Mouse (Mus musculus) gastrocnemius, adult 8-10 months (tissue): ENCODE results near the gene Atf7. TPM values are rescaled to one million over a fixed set of nuclear protein-coding genes. Genes with fewer than 3 reads are reported as not detected.

Experiments
- DNase-seq, 2 experiments: peaks; one replicate each; pipeline ENCODE4 v3.0.0; 2022; ENCODE audit warnings: low spot score in 2 of 2
- total RNA-seq, 4 experiments: library from RNA; stranded (reverse); gene quantifications; 2 replicates each; pipeline ENCODE4 v1.2.4; 2022

Gene Atf7
- total RNA-seq, 4 experiments from 2014 or later = 42.4 to 57.5 (median 51.7) TPM

DNA sequence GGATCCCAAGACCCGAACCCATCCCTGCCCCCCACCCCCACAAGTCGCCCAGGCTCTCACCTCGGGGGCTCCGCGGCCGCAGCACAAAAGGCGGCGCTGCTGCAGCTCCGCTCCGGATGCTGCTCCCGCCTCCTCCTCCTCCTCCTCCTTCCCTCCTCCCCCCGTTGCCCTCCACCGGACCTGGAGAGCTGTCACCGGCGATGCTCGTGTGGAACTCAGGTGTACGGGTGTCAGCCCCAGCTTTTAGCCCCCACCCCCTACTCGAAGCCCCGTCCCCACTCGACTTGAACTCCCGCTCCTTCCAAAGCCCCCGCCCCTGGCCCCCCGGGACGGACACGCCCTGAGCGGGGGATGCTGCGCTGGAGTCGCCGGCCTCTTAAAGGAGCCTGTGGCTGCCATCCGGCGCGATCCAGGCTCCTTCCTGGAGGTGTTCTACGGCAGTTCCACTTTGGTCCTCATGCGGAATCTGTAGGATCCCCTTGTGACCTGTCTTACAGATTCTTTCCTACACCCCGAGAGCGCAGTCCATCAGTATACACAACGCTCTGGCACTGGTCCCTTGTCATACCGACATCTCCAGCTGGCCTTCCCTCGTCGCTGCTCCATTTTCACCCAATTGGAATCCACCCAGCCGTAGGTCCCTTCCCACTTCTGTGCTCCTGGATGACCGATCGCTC is 108.4 kb downstream of the Atf7 start, which contains the start of gene Map3k12:
Map3k12 (minus strand) TSS at position 337 of the 677 bp plus-strand sequence.
- peak; percentile 39 to 57 for DNase-seq

DNA sequence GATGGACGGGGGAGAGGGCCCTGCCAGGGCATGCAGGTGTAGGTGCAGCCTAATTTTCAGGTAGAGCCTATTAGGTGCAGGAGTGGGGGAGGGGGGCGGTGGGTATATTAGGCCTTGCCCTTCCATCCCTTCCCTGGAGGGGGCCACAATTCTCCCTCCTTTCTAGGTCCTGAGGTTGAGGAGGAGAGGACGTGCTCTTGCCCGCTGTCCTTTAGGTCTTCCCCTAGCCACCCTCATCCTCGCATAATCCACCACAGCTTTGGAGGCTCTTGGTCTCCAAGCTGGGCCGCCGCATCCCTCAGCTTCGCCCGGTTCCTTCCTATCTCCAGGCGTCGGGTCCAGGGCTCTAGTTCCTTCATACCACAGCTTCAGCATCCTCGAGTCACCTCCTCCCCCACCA is 109.0 kb downstream of the Atf7 start:
- no peak for DNase-seq

DNA sequence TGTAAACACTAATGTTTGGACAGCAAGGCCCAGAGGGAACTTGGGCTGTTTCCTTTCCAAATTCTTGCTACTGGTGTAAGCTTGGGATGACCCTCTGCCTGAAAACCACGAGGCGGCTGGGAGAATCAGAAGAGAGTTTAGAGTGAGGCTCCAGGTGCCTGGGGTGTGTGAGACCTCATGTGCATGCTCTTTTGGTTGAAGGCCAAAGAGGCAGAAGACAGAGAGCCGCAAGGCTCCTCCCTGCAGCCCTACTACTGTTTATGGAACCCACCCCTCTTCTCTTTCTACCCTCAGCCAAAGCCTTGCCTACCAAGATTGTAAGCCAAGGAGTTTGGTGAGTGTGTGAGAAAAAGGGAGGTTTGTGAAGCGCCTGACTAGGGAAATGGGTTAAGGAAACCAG is 109.5 kb downstream of the Atf7 start:
- no peak for DNase-seq

DNA sequence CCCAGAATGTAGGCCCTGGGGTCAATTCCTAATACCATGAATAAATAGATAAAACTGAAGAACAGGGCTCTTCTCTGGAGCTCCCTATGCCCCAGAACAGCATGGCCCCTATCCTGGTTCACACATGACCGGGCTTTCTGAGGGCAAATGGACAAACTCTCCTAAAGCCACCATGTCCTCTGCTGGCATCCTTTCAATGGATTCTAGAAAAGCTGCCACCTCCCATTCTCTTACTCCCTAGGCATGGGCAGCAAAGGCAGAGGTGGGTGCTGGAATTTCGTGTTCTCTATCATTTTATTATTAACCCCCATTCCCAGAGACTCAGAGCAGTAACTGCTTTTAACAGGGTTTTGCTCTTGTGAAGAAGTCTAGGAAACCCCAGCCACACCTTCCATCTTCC is 110.0 kb downstream of the Atf7 start:
- no peak for DNase-seq

DNA sequence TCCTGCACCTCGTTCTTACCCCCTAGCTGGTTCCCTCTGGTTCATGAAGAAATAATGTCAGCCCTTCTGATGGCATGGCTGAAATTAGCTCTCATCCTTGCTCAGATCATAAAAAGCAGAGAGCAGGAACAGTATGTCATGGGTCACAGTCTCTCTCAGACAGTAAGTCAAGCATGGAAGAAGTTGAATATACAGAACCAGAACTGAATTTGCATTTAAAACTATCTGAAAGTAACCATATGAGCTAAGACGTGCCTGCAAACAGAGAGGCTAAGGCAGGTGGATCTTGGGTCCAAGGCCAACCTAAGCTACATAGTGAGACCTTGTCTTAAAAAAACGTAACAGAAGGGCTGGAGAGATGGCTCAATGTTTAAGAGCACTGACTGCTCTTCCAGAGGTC is 112.3 kb downstream of the Atf7 start:
- DNase-seq = no peak

DNA sequence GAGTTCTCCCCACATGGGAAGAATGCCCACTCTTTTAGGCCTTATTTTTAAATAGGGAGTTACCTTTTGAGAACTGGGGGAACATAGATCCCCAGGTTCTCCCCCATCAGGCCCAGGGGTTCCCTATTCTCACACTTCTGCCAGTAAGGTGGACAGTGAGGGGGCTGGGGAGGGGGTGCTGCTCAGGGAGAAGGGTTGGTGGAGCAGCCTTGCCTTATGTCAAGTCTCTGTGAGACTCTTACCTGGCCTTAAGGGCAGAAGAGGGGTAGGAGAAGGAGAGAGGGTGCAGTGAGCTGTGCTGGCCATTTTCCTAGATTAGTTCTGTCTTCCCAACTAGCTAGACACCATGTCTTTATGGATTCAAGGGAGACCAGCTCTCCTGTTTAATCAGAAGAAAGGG is 112.8 kb downstream of the Atf7 start:
- DNase-seq = no peak

DNA sequence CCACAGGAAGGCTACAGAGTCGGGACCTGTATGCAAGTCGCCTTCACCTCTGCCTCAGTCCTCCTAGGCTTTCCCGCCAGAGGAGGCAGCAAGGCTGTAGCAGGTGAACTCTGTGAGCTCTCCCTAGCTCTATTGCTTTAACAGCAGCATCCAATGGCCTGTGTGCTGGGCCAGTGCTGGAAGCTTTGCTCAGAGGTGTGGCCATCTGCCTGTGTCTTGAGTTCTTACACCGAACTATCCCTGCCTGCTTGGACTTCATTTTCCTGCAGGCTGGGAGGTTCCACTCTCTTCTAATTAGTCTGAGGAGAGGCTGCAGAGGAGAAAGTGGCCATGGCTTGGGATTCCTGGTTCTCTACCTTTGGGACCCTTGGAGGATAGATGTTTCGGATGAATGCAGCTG is 113.3 kb downstream of the Atf7 start:
- no peak for DNase-seq

DNA sequence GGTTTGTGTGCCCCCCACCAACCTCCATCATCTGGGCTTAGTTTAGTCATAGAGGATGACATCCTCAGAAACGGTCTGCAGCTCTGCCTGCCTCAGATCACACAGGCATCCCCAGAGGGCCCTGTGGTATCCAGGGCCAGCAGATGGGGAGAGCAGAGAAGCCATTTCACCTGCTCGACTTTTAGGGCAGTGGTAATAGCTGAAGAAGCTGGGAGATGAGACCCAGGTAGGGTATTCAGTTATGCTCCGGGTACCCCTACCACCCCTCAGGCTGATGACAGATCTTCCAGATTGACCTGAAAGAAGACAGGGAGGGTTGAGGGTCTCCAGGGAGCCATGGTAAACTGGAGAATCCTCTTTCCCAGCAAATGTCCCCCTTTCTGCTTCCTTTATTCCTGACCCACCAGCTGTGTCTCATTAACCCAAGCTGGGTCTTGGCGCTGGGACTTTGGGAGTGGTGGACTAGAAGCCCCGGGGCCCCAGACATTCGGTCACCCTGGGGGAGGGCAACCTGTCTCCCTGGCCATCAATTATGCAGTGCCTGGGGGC is 113.9 kb downstream of the Atf7 start:
- DNase-seq = no peak

DNA sequence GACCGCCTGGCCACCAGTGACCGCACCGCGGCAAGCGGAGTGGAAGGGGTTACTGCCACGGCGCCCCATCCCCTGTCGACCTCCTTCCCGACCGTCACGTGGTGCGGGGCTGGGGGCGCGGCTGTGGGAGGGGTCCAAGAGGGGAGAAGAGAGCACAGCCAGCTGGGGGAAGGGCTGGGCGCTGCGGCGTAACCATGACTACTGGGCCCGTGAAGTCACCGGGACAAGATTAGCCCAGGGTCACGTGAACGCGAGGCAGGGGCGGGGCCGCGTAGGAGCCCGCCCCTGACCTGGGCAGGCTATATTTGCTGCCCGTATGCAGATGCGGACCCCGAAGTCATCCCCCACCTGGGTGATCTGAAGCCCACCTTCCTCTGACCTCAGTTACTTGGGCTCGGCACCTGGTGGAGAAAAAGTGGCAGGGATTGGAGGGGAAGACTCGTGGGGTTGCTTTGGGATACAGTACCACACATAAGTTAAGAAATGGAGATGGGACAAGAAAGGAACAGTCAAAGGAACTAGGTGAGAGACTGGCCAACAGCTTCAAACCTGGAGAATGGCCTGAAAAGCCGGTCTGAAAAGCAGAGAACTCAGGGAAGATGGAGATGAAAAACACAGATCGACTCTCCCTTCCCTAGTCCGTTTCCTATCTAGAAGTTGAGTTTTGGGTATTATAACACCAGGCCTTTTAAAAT is 114.5 kb downstream of the Atf7 start:
- DNase-seq = peak; percentile 63 to 71

DNA sequence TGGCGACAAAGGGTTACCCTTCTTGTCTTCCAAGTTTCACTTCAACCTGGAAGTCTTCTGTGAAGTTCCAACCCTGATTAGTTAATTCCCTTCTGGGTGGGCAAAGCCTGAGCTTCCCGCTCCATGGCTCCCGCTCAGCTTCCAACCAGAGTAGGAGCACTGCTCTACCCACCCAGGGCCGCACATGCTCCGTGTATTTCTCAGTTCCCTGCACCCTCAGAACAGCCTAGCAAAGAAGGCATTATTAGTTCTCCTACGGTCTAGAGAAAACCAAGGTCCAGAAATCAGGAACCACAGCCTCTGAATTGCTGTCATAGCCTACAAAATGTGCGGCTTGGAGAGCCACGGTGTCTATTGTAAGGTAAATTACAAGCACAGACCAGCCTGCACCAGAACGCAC is 115.2 kb downstream of the Atf7 start:
- no peak for DNase-seq

DNA sequence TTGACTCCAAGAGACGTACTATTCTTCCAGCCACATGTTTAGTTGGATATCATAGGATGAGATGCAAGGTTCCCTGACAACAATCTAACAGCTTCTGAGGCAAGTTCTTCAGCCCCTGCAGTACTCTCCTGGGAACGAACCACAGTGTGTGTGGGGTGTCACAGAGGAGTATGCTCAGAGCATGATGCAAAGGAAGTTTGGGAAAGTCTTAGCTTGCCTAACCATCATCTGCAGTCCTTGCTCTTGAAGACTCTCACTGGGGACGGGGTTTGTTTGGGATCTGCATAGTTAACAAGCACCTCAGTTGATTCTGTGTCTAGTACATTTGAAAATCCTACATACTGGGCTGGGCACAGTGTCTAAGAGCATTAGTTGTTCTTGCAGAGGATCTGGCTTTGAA is 116.9 kb downstream of the Atf7 start:
- DNase-seq = no peak

DNA sequence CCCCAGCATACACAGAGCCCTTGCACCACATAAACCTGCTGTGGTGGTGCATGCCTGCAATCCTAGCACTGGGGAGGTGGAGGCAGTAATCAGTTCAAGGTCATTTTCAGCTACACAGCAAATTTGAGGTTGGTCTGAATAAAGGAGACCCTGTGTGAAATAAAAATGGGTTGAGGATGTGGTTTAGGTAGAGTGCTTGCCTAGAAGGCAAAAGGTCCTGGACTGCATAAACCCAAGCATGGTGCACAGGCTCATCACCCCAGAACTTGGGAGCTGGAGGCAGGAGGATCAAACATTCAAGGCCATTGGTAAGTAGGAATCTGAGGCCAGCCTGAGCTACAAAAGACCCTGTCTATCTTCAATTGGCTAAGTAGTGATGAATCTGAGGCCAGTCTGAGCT is 117.7 kb downstream of the Atf7 start:
- DNase-seq = no peak

DNA sequence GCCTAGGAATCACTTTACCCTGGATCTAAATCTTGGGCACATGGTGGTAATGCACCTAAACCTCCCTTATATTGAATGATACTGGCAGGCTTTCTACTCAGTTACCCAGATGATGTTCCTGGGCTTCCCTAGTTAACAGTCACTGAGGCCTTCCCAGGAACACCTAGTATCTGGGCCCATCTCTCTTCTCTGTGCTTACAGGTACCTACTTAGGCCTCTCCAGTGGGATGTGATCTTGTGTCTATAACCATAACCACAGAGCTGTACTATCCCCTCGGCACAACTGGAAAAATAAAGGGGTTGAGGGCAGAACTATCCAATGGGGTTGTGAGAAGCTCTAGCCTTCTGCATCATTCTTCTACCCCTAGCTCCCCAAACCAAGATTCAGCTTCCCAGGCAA is 118.4 kb downstream of the Atf7 start:
- no peak for DNase-seq

DNA sequence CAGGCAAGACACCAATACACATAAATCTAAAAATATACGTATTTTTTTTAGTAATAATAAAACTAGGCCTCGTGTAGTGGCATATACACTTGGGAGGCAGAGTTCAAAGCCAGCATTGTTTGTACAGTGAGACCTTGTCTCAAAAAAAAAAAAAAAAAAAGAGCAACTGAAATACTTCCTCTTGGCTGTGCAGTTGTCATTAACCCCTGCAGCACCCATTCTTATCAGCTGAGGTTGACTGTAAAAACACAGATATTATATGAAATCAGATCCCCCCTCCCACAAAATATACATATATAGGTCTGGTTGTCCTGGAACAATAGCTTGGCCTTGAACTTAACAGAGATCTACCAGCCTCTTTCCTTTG is 118.8 kb downstream of the Atf7 start:
- no peak for DNase-seq

DNA sequence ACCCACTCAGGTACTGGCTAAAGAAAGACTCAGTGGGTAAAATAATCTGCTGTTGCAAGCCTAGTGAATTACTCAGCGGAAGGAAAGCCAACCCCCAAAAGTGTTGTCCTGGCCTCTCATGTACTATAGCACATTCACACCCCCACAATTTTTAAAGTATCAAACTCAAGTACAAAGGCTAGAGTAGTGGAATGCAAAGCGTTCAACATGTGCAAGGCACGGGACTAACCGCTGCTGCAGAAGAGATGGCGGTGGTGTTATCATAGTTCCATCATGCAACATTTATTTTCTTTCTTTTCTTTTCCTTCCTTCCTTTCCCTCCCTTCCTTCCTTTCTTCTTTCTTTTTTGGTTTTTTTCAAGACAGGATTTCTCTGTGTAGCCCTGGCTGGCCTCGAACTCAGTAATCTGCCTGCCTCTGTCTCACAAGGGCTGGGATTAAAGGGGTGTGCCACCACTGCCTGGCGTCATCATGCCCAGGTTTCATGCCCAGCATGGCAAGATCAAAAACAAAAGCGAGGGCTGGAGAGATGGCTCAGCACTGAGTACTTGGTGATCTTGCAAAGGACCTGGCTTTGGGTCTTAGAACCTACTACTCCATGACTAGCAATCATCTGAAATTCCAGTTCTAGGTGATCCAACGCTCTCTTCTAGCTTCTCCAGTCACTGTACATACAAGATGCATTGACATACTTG is 119.3 kb downstream of the Atf7 start:
- no peak for DNase-seq

DNA sequence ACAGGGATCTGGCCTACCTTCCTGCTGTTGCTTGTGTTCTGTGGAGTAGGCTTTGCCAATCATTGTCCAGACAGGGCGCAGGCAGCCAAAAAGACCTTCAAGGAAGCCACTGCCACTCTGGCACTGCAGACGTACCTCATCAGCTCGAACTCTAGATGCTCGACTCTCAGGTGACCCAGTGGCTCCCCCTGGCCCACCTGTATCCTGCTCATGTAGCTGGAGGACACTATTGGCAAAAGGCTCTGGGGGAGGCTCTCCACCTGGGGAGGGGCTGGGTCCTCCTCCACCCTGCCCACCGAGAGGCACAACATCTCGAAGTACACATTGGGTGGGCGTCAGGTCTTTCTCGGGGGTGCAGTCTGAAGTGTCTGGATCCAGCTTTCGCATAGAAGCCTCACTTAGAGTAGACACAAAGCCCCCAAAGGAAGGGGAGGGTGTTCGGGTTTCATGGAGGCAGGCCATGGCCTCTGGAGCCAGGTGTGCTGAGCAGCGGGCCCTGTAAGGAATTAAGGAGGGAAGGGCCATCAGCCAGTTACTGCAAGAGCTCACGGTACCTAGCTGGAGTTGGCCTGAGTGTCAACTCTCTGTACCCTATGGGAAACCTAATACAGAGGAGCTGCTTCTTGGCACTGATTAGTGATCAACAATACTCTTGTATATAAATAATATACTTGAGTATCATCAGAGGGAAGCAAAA is 120.0 kb downstream of the Atf7 start:
- no peak for DNase-seq

DNA sequence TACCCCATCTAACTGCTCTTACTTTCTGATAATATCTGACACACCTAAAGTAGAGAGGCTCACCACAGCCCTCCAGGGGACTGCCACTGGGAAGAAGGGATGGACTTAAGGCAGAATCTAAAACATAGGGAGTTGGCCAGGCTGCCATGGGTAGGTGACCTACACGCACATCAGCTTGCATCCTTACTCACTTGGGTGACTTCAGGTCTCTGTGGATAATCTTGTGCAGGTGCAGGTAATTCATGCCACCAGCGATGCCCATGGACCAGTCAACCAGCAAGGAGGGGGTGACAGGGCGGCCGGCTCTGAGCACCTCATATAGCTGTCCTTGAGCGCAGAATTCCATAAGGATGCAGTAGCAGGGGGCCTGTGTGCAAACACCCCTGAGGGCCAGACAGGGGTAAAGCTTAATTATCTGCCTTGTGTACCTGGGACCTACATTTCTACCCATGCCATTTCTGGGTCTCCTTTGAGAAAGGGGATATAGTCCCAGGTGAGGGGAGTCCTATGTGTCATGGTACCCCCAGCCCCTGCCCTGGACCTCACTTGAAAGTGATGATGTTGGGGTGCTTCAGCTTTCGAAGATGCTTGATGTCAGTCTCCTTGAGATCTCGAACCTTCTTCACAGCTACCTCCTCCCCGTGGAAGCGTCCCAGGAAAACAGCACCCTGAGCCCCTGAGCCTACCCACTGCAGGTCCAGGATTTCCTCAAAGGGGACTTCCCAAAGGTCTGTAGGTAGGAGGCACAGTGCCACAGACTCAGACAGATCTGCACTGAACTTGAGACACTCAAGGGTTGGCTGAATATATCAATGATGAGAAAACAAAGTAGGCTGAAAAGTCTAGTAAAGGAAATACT is 121.1 kb downstream of the Atf7 start:
- no peak for DNase-seq

DNA sequence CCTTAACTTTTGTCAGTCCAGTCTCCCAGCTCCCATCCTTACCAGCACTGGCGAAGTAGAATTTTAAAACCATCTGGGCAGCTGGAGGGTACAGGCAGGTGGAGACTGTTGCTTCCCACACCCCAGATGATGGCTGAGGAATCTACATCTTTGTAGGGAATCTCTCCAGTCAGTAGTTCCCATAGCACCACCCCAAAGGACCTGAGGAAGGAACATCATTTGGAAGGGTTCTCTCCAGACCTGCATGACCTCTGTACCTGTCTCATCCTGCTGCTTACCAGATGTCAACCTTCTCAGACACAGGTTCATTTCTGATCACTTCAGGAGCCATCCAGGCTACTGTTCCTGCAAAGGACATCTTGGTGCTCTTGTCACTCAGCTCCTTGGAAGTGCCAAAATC is 121.8 kb downstream of the Atf7 start, which contains the start of gene Gm10337:
Gm10337 (plus strand) TSS at position 276 of the 400 bp plus-strand sequence.
- DNase-seq = no peak

DNA sequence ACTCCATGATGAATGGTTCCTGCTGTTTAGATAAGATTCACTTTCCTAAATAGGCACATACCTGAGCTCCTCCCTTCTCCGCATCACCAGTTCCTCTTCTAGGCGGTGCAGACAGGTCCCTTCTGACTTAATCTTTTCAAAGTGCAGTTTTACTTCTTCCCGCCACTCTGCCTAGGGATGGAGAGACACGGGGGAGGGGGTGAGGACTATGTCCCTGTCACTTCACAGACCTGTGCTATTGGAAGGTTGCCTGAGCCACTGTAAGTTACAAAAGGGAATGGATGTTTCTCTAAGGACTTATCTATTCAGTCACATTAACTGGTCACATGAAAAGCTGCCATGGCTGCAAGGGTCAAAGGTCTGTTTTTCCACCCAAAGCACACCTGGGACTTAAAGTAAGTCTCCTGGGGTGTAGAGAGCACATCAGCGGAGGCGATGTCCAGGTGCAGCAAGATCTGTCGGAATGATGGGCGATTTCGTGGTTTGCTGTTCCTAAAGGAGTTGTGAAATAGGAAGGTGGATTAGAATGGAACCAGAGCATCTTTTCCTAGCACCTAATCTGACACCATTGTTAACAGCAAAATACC is 122.9 kb downstream of the Atf7 start:
- no peak for DNase-seq

DNA sequence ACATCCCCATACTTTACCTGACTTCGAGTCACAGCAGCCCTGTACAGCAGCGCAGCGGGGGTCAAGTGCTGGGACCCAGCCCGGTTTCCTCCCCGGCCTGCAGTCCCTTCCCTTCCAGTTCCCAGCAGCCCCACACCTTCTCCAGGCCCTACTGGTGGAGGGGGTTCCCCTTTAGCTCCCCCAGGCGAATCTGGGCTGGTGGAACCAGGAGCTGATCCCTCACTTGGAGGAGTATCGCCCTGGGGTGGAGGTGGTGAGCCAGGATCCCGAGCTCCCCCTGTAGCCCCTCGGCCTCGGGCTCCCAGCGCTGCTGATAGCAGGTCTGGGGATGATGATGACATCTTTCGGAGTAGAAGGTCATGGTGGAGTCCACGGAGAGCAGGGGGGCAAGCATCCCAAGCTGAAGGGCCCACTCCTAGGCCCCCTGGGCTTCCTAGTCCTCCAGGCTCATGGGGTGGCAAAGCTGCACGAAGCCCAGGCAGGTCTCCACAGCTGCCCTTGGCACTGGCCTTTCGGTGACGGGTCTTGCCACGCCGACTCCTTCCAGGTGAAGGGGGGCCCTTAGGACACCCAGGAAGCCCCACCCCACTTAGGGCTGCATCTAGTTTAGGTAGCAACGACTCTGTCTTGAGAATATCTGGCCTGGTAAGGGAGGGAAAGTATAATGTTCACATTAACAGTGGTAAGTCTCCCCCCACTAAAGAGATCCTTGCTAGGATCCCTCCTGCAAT is 124.0 kb downstream of the Atf7 start:
- DNase-seq = no peak
